Mouse (Mus musculus): Measurements from ENCODE around the gene Tsfm. TPM values are rescaled to one million over a fixed set of nuclear protein-coding genes. Genes with fewer than 3 reads are reported as not detected.
A peak's percentile ranks its signal among the peaks of the same experiment; 100 is the strongest.

Tsfm gene
- polyA plus RNA-seq, 1 experiment from 2014 or later = 42.4 TPM

DNA sequence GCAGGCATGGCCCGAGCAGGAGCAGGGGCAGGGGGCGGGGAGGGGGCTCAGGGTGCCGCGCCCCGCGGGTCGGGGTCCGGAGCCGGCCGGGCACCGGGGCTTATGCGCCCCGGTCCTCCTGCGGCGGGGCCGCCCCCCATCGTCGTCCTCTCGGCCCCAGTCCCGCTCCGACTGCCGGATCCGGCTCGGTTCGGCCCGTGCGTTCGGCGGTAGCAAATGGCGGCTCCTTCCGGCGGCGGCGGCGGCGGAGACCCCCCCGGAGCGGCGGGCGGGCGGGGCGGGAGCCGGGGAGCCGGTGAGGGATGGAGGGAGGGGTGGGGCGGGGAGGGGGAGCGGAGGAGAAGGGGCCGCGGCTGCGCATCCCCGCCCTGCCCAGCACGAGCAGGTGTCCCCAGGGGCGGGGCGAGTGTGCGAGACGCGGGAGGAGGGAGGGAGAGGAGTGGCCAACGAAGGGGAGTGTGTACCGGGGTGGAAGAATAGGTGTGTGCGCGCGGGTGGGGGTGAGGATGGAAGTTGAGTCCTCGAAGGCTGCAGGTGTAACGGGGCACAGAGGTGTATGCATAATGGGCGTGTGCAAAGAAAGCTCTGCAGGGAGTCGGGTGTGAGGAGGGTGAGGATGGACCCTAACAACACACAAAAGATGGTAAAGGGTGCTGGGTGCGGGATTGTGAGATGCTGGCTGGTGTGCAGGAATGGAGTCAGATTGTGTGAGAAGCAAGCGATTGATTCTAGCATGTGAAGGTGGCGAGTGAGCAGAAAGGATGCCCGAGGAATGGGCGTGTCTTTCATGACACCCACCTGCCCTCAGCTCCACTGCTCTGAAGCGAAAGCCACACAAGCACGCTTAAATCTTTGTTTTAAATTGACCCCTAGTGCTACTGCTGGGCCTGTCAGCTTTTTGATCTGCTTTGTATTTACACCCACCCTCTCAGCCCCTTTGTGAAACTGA is 29.6 kb upstream of the Tsfm start, which contains the start of gene March9:
Gene March9, minus strand, starts transcription at position 217 of the 949 bp plus-strand sequence.
- peak within 1 kb of the TSS; percentile 78 for H3K4me3 ChIP-seq (ENCODE audit: low read depth, low read length)
- no peak for TF ChIP-seq CTCF (IDR thresholded peaks at IDR 0.05; ENCODE audit: low read depth)
- ATAC-seq = peak; percentile 21; the same call in 1 of the 2 replicates
- no peaks in the 10 kb centered on the region for H3K9me3 ChIP-seq (ENCODE audit: control insufficient read depth)
- peak within 1 kb of the TSS; percentile 100 for H3K4me2 ChIP-seq (replicated peaks; ENCODE audit: low read depth)
- peaks cover 12% of the 10 kb centered on the region for H3K36me3 ChIP-seq (ENCODE audit: control insufficient read depth, insufficient read depth)
- 0 out of 2 replicates have a peak, but pooled peaks cover 4% of the 10 kb centered on the region for H3K4me1 ChIP-seq (replicated peaks; ENCODE audit: control insufficient read depth, insufficient read depth, low read length)
- 3% methylated on average over 37 of the region's 72 CpGs for WGBS
- no peak within 1 kb of the TSS for H3K27ac ChIP-seq (ENCODE audit: low read depth, low read length)
- no peaks in the 10 kb centered on the region for H3K27me3 ChIP-seq (replicated peaks; ENCODE audit: control insufficient read depth, insufficient read depth, low read length)
- peak within 1 kb of the TSS; percentile 64 for H3K9ac ChIP-seq (ENCODE audit: low read depth, low read length)

DNA sequence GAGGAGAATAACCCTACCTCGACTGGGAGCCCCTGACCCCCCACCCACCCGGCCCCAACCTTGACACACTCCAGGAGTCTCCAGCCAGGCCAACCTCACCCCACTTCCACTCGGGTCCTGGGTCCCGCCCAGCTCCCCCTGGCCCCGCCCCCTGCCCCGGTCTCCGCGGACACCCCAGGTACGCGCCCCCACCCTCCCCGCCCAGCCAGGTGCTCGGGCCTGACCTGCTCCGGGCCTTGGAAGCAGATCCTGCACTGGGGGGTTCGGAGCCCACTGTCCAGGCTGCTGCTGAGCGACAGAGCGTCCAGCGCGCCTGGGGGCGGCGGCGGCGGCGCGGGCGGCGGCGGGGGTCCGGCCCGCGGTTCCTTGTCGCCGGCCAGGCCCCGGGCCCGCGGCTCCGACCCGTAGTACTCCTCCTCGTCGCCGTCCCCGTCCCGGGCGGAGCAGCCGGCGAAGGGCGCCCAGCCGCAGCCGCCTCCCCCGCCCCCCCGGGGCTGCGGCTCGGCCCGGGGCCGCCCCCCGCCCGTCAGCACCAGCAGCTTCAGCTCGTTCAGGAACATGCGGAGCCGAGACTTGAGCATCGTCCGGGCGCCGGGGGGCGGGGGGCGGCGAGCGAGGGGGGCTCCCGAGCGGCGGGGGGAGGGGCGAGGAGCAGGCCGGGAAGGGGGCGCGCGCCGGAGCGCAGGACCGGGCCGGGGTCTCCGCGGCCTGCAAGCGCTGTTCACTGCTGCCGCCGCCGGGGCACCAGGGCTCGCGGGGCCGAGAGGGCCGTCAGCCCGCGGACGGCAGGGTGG is 28.7 kb upstream of the Tsfm start:
- WGBS = under 1% methylated on average over 43 of the region's 92 CpGs
- Histone ChIP-seq H3K27ac (ENCODE audit: low read depth, low read length) (no peak overlapping the region), H3K4me1 (replicated peaks; ENCODE audit: control insufficient read depth, insufficient read depth, low read length) (0 out of 2 replicates have a peak, but pooled peaks cover 2% of the 10 kb centered on the region), H3K9me3 (ENCODE audit: control insufficient read depth) (no peaks in the 10 kb centered on the region), H3K9ac (ENCODE audit: low read depth, low read length) (peak overlapping the region; percentile 64), H3K4me3 (ENCODE audit: low read depth, low read length) (peak overlapping the region; percentile 78), H3K4me2 (replicated peaks; ENCODE audit: low read depth) (peak overlapping the region; percentile 100), H3K27me3 (replicated peaks; ENCODE audit: control insufficient read depth, insufficient read depth, low read length) (no peaks in the 10 kb centered on the region), H3K36me3 (ENCODE audit: control insufficient read depth, insufficient read depth) (peaks cover 10% of the 10 kb centered on the region)
- no peak for ATAC-seq
- no peak for TF ChIP-seq CTCF (IDR thresholded peaks at IDR 0.05; ENCODE audit: low read depth)

DNA sequence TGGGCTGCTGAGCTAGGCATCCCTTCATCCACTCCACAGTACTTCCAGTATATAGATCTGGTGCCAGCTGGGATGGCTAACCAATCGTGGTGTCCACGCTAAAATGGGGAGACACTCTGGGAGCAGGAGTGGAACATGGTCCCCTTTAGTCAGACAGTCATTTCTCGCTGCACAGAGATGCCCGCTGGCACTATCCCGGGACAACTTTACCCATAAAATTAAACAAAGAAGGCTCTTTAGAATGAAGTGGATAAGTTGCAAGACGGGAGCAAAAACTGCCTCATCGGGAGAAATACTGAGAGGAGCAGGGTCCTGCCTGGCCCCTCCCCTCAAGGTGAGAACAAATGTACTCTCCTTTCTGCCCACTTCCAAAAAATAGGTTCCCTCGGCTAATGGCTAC is 28.1 kb upstream of the Tsfm start:
- Histone ChIP-seq H3K9me3 (ENCODE audit: control insufficient read depth) (no peaks in the 10 kb centered on the region), H3K27me3 (replicated peaks; ENCODE audit: control insufficient read depth, insufficient read depth, low read length) (no peaks in the 10 kb centered on the region), H3K4me1 (replicated peaks; ENCODE audit: control insufficient read depth, insufficient read depth, low read length) (no peaks in the 10 kb centered on the region), H3K27ac (ENCODE audit: low read depth, low read length) (no peak overlapping the region), H3K36me3 (ENCODE audit: control insufficient read depth, insufficient read depth) (peaks cover 10% of the 10 kb centered on the region), H3K4me2 (replicated peaks; ENCODE audit: low read depth) (peak overlapping the region; percentile 100), H3K4me3 (ENCODE audit: low read depth, low read length) (peak overlapping the region; percentile 78), H3K9ac (ENCODE audit: low read depth, low read length) (no peak overlapping the region)
- 9% methylated on average over 8 of the region's 8 CpGs for WGBS
- no peak for ATAC-seq
- TF ChIP-seq CTCF (IDR thresholded peaks at IDR 0.05; ENCODE audit: low read depth) = no peak

DNA sequence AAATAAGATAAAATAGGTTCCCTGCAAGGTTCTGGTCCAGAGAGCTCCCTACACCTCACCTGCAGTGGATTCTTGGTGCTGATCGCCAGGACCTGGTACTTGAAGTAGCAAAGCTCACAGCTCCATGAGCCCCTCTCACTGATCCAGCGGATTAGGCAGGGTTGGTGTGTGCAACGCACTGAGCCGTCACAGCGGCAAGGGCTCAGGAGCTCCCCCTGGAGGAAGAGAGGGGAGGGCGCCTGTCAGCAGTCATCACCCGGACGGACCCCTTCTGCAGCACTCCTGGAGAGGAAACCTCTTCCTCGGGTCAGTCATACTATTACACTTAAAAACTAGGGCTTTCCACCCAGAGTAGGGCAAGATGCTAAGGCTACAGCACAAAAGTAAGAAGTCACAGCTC is 27.5 kb upstream of the Tsfm start:
- no peaks in the 10 kb centered on the region for H3K4me1 ChIP-seq (replicated peaks; ENCODE audit: control insufficient read depth, insufficient read depth, low read length)
- WGBS = 2% methylated on average over 9 of the region's 9 CpGs
- H3K4me3 ChIP-seq (ENCODE audit: low read depth, low read length) = peak overlapping the region; percentile 78; the same call in 1 of the 2 replicates
- no peaks in the 10 kb centered on the region for H3K27me3 ChIP-seq (replicated peaks; ENCODE audit: control insufficient read depth, insufficient read depth, low read length)
- ATAC-seq = no peak; the same call in 1 of the 2 replicates
- no peaks in the 10 kb centered on the region for H3K9me3 ChIP-seq (ENCODE audit: control insufficient read depth)
- H3K9ac ChIP-seq (ENCODE audit: low read depth, low read length) = no peak overlapping the region
- H3K4me2 ChIP-seq (replicated peaks; ENCODE audit: low read depth) = peak overlapping the region; percentile 100
- peaks cover 10% of the 10 kb centered on the region for H3K36me3 ChIP-seq (ENCODE audit: control insufficient read depth, insufficient read depth)
- H3K27ac ChIP-seq (ENCODE audit: low read depth, low read length) = no peak overlapping the region
- peak; percentile 99 for TF ChIP-seq CTCF (IDR thresholded peaks at IDR 0.05; ENCODE audit: low read depth)

DNA sequence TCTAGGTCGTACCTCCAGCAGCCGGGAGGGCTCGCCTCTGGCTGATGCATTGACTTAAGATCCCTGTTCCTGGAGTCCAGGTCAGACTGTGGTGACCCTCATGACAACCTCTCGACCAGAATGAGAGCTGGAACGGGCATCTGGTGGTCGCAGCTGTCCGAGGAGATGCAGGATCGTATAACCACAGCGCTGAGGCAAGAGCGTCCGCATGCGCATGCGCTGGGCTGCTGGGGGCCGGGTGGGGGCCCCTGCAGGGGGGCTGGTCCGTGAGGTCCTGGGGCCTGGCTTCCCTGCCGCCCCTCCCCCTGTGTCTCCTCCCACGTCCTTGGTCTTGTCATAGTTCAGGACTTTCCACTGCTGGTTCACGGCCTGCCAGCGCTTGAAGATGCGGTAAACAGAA is 25.9 kb upstream of the Tsfm start:
- Histone ChIP-seq H3K27me3 (replicated peaks; ENCODE audit: control insufficient read depth, insufficient read depth, low read length) (peaks cover 1% of the 10 kb centered on the region; the same call in 1 of the 2 replicates), H3K36me3 (ENCODE audit: control insufficient read depth, insufficient read depth) (peaks cover 10% of the 10 kb centered on the region), H3K27ac (ENCODE audit: low read depth, low read length) (no peak overlapping the region), H3K4me2 (replicated peaks; ENCODE audit: low read depth) (no peak overlapping the region), H3K4me1 (replicated peaks; ENCODE audit: control insufficient read depth, insufficient read depth, low read length) (no peaks in the 10 kb centered on the region), H3K9ac (ENCODE audit: low read depth, low read length) (no peak overlapping the region), H3K9me3 (ENCODE audit: control insufficient read depth) (no peaks in the 10 kb centered on the region), H3K4me3 (ENCODE audit: low read depth, low read length) (no peak overlapping the region)
- TF ChIP-seq CTCF (IDR thresholded peaks at IDR 0.05; ENCODE audit: low read depth) = no peak
- 83% methylated on average over 20 of the region's 20 CpGs for WGBS
- no peak for ATAC-seq

DNA sequence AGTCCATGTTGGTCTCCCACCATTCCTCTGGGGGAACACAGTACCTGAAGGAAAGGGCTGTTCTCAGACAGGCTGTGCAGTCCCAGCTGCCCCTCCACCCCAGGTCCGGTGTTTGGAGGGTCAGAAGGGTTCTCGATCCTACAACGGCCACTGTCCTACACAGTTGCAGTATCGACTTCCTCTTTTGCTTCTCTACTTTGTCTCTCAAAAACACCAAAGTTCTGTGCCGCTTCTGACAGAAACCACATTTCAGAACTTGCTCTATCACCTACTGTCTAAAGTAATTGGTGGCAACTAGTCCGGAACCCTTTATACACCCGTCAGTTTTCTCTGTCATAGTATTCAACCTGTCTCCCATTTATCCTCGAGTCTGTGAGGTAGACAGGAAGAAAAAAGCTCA is 24.8 kb upstream of the Tsfm start:
- Histone ChIP-seq H3K4me2 (replicated peaks; ENCODE audit: low read depth) (no peak overlapping the region), H3K27me3 (replicated peaks; ENCODE audit: control insufficient read depth, insufficient read depth, low read length) (peaks cover 10% of the 10 kb centered on the region), H3K4me3 (ENCODE audit: low read depth, low read length) (no peak overlapping the region), H3K9ac (ENCODE audit: low read depth, low read length) (no peak overlapping the region), H3K36me3 (ENCODE audit: control insufficient read depth, insufficient read depth) (peaks cover 10% of the 10 kb centered on the region), H3K27ac (ENCODE audit: low read depth, low read length) (no peak overlapping the region), H3K9me3 (ENCODE audit: control insufficient read depth) (no peaks in the 10 kb centered on the region), H3K4me1 (replicated peaks; ENCODE audit: control insufficient read depth, insufficient read depth, low read length) (no peaks in the 10 kb centered on the region)
- TF ChIP-seq CTCF (IDR thresholded peaks at IDR 0.05; ENCODE audit: low read depth) = no peak
- 79% methylated on average over 8 of the region's 8 CpGs for WGBS
- no peak for ATAC-seq

All from intestine, postnatal 0 days (tissue).